Mouse (Mus musculus) Patski (cell line): Measurements from ENCODE around the gene BC049762. TPM values are rescaled to one million over a fixed set of nuclear protein-coding genes. Genes with fewer than 3 reads are reported as not detected.

Experiments used
- ATAC-seq: fragments of 100-300 bp; one replicate; pipeline ENCODE4 v1.8.0; 2021
- CTCF ChIA-PET: fragments of 350-600 bp; sonication (Branson Sonifier 250); formaldehyde crosslinking; loops from one replicate; lab custom pipeline; 2022; ENCODE audit warnings: inconsistent platforms; lab: Charles Lee
- POLR2A ChIA-PET: fragments of 350-600 bp; sonication (Branson Sonifier 250); formaldehyde crosslinking; loops from one replicate; lab custom pipeline; 2022; ENCODE audit warnings: antibody characterized with exemption, inconsistent platforms; lab: Charles Lee
- DNase-seq: peaks from one replicate; pipeline ENCODE4 v3.0.0-alpha.2; 2011; ENCODE audit warnings: low read depth, low spot score
- H3K27me3 ChIP-seq: fragments of 371-371 bp; one replicate; pipeline ENCODE4 v1.5.1; 2021
- CTCF ChIP-seq: fragments of 100-300 bp; IDR thresholded peaks from one replicate; pipeline ENCODE4 v1.5.1; 2021
- in situ Hi-C: fragments of 300-500 bp; cut with MboI; formaldehyde crosslinking; loops from 3 replicates; pipeline ENCODE4 v1.11.1; 2018; ENCODE audit warnings: low pct_unique_long_range_greater_than_20kb, mixed read lengths
- polyA plus RNA-seq: library from polyadenylated mRNA; unstranded; gene quantifications from one replicate; pipeline ENCODE4 v1.2.3, GENCODE M21; 2021

The BC049762 gene
- polyA plus RNA-seq, 1 experiment from 2014 or later: 0.10 TPM

- no peak for ATAC-seq
- POLR2A ChIA-PET: no interaction called here
- no peak for DNase-seq
- TF ChIP-seq CTCF: no peak
- in situ Hi-C loops: no loop called here
- CTCF ChIA-PET: no interaction called here
- no peaks in the 10 kb centered on the region for H3K27me3 ChIP-seq
Measured at GRCm38 (mm10) chr11:51220308-51220707, 42.5 kb downstream of the BC049762 start, which contains the start of gene Gm12569. Gene Gm12569, plus strand, starts transcription at chr11:51220473.

- in situ Hi-C loops: no loop called here
- H3K27me3 ChIP-seq: no peaks in the 10 kb centered on the region
- CTCF ChIA-PET: no interaction called here
- TF ChIP-seq CTCF: no peak
- POLR2A ChIA-PET: no interaction called here
- ATAC-seq: no peak
- no peak for DNase-seq
Measured at GRCm38 (mm10) chr11:51219396-51219980, 43.4 kb downstream of the BC049762 start.

- H3K27me3 ChIP-seq: no peaks in the 10 kb centered on the region
Measured at GRCm38 (mm10) chr11:51214021-51214420, 48.8 kb downstream of the BC049762 start.

GRCm38 (mm10) chr11:51211426-51211825, 51.4 kb downstream of the BC049762 start:
- CTCF ChIA-PET: no interaction called here

More at GRCm38 (mm10) chr11:51214021-51214420, 48.8 kb downstream of the BC049762 start:
- in situ Hi-C loops: no loop called here
- CTCF ChIA-PET: interaction anchor here (1.3 kb wide), 1 partner anchor 9 kb away, joined by 6 read pairs; no protein-coding TSS in a partner anchor
- peak; percentile 57 for TF ChIP-seq CTCF
- DNase-seq: no peak
- POLR2A ChIA-PET: no interaction called here
- ATAC-seq: no peak

GRCm38 (mm10) chr11:51207758-51208157, 55.1 kb downstream of the BC049762 start:
- in situ Hi-C loops: no loop called here
- ChIA-PET POLR2A (no interaction called here), CTCF (interaction anchor here (0.9 kb wide), 1 partner anchor 17 kb away, joined by 3 read pairs; no protein-coding TSS in a partner anchor)
- no peaks in the 10 kb centered on the region for H3K27me3 ChIP-seq
- TF ChIP-seq CTCF: no peak
- DNase-seq (peak; percentile 42), ATAC-seq (peak; percentile 83)

More at GRCm38 (mm10) chr11:51211426-51211825, 51.4 kb downstream of the BC049762 start:
- in situ Hi-C loops: no loop called here
- no peak for TF ChIP-seq CTCF
- DNase-seq: no peak
- no peaks in the 10 kb centered on the region for H3K27me3 ChIP-seq
- ATAC-seq: no peak
- POLR2A ChIA-PET: no interaction called here

Other genes with a start within 250 kb of the BC049762 start
- not detected for gene Olfr54, start 248.8 kb downstream of the BC049762 start, polyA plus RNA-seq
- not detected for gene Olfr1375, start 214.9 kb downstream of the BC049762 start, polyA plus RNA-seq
- gene Zfp354a, start 203.8 kb downstream of the BC049762 start, polyA plus RNA-seq: 9.1 TPM
- not detected for gene Gm12569, start 42.6 kb downstream of the BC049762 start, polyA plus RNA-seq
- 76.1 TPM for gene Clk4, start 1.3 kb downstream of the BC049762 start, polyA plus RNA-seq
- gene Col23a1, start 26.9 kb upstream of the BC049762 start, polyA plus RNA-seq: 3.5 TPM